45 mouse cellular contexts compared by ENCODE assay signal in genomic region chr4:106509888-106510287, GRCm38 (mm10). TPM values are rescaled to one million over a fixed set of nuclear protein-coding genes. Genes with fewer than 3 reads are reported as not detected.
"Had no signal": no experiment of that assay in that cellular context is flagged by ENCODE, and none has a peak within 500 bp of the region (broad histone marks: within the 10 kb centered on the region; RNA-seq: fewer than 3 reads in every experiment).

No protein-coding gene starts in this region.

- DNase-seq: left cerebral cortex, postnatal 4 days; liver; liver, embryonic 13.5 days; liver, postnatal 0 days; lung, adult 18-20 months; lung, adult 2 months; lung, embryonic 14.5 days; lung, postnatal 10 days; lung, postnatal 14 days; lung, postnatal 36 days; midbrain, embryonic 14.5 days had no signal

RNA-seq across cellular contexts. Expression of gene Bsnd, which starts 17.8 kb away (rescaled TPM):
- total RNA-seq: left cerebral cortex, postnatal 10 days; left cerebral cortex, postnatal 14 days; left cerebral cortex, postnatal 25 days; left cerebral cortex, postnatal 36 days; left cerebral cortex, postnatal 4 days; liver, adult 2 months; megakaryocyte progenitor cell, adult 5-6 weeks; megakaryocyte, adult 5-6 weeks; megakaryocyte-erythroid progenitor cell, adult 5-6 weeks; midbrain, postnatal 0 days; monocyte, adult 5-6 weeks had no signal
- polyA plus RNA-seq: limb, embryonic 10.5 days; limb, embryonic 11.5 days; limb, embryonic 12.5 days; limb, embryonic 13.5 days; limb, embryonic 14.5 days; limb, embryonic 15.5 days; liver, adult 2 months; liver, embryonic 11.5 days; liver, embryonic 12.5 days; liver, embryonic 13.5 days; liver, embryonic 14.5 days; liver, embryonic 15.5 days; liver, embryonic 16.5 days; liver, postnatal 0 days; lung, adult 2 months; lung, embryonic 14.5 days; lung, embryonic 15.5 days; lung, embryonic 16.5 days; lung, postnatal 0 days; macrophage; midbrain, embryonic 10.5 days; midbrain, embryonic 11.5 days; midbrain, embryonic 12.5 days; midbrain, embryonic 13.5 days; midbrain, embryonic 14.5 days; midbrain, embryonic 15.5 days; midbrain, embryonic 16.5 days; midbrain, postnatal 0 days; myocyte; neural tube, embryonic 11.5 days; neural tube, embryonic 12.5 days had no signal

RNA-seq across cellular contexts. Expression of gene Pcsk9, which starts 45.8 kb away (rescaled TPM):
- total RNA-seq: megakaryocyte-erythroid progenitor cell, adult 5-6 weeks; monocyte, adult 5-6 weeks had no signal
- polyA plus RNA-seq: macrophage had no signal
